Mouse (Mus musculus): ENCODE results near the gene Usp40. TPM values are rescaled to one million over a fixed set of nuclear protein-coding genes. Genes with fewer than 3 reads are reported as not detected.
A peak's percentile ranks its signal among the peaks of the same experiment; 100 is the strongest.

The Usp40 gene
- polyA plus RNA-seq, 1 experiment: 9.9 TPM

DNA sequence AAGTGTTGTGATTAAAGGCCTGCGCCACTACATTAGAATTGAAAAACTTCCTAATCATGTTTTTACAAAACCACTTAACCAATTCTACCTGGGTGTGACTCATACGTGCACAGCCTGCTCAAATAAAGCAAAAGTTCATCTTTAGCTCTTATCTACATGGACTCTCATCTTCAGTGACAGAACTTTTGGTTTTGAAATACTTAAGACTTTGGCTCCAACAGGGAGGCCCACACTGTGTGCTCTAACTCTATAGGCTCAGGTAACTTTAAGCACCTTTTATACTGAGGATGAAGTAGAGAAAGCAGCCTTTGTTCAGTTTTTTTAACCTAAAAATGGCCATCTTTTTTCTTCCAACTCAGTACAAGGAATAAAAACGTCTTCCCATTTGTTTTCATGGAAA is 55.3 kb downstream of the Usp40 start:
- no peak for DNase-seq
- 76% methylated on average over 3 of the region's 3 CpGs for WGBS
- Histone ChIP-seq H3K4me1 (ENCODE audit: control insufficient read depth, insufficient read depth, low read length) (no peaks in the 10 kb centered on the region), H3K4me3 (replicated peaks; ENCODE audit: extremely low read depth, low read depth, low read length) (no peak overlapping the region)
- no peak for TF ChIP-seq POLR2A (IDR thresholded peaks at IDR 0.05; ENCODE audit: borderline replicate concordance, extremely low read depth, low read depth, low read length)
- no peak for TF ChIP-seq CTCF (IDR thresholded peaks at IDR 0.05; ENCODE audit: insufficient read depth, low read length)

DNA sequence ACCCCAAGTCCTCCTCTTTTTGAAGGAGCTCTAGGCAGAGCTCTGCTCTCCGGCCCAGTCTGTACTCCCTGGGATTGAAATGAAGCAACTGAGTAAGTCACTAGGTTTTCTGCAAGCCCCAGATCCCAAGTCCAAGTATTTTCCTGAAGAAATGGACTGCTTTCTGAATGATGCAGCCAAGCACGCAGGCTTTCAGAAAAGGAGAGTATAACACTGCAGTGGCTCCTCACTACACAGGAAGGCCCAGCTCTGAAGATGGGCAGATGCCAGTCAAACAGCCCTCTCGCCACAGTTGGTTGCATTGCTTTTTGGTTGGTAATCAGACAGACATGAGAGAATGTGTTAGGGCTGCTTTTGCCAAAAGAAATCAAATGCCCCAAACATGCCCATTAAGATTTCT is 56.7 kb downstream of the Usp40 start:
- WGBS: 90% methylated on average over 3 of the region's 3 CpGs
- TF ChIP-seq CTCF (IDR thresholded peaks at IDR 0.05; ENCODE audit: insufficient read depth, low read length) (no peak), POLR2A (IDR thresholded peaks at IDR 0.05; ENCODE audit: borderline replicate concordance, extremely low read depth, low read depth, low read length) (no peak)
- Histone ChIP-seq H3K4me3 (replicated peaks; ENCODE audit: extremely low read depth, low read depth, low read length) (no peak overlapping the region), H3K4me1 (ENCODE audit: control insufficient read depth, insufficient read depth, low read length) (no peaks in the 10 kb centered on the region)
- no peak for DNase-seq

DNA sequence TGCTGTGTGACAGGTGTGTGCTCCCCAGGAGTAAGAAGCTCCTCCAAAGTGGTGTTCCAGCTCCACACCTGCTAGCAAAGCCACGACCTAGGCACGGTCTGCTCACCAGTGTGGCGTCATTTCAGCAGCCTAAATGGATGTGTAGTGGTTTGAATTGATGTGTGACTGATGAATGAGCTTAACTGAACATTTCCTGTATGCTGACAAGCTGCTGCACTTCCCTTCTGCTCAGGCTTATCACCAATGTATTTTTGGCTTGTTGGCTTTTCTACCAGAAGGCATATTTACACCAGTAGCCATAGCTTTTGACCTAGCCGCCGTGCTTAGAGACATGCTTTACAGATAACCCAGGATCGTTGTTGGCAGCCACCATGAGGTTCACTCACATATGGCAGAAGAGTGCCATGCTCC is 60.7 kb downstream of the Usp40 start:
- no peak for TF ChIP-seq POLR2A (IDR thresholded peaks at IDR 0.05; ENCODE audit: borderline replicate concordance, extremely low read depth, low read depth, low read length)
- no peaks in the 10 kb centered on the region for H3K4me1 ChIP-seq (ENCODE audit: control insufficient read depth, insufficient read depth, low read length)
- no peak overlapping the region for H3K4me3 ChIP-seq (replicated peaks; ENCODE audit: extremely low read depth, low read depth, low read length)
- WGBS: 66% methylated on average over 6 of the region's 6 CpGs
- DNase-seq: no peak

DNA sequence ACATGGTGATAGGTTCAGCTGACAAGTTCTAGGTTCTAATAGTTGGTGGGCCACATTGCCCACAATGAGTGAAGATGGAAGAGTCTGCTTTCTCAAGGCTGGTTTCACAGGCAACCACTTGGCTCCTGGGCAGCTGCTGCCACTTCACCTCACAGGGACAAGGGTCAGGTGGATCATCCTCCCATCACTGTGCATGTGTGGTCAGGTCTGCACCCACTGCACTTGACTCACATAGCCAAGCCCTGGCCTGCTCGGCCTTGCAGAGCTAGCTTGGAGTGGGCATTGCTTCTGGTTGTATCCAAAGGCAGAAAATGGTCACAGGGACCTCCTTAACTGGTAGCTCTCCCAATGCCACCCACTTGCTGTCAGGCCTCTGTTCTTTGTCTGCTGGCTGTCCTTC is 66.6 kb downstream of the Usp40 start:
- no peak for DNase-seq
- WGBS: 80% methylated on average over 1 of the region's 1 CpGs
- no peak overlapping the region for H3K4me3 ChIP-seq (replicated peaks; ENCODE audit: extremely low read depth, low read depth, low read length)
- H3K4me1 ChIP-seq (ENCODE audit: control insufficient read depth, insufficient read depth, low read length): no peaks in the 10 kb centered on the region
- TF ChIP-seq POLR2A (IDR thresholded peaks at IDR 0.05; ENCODE audit: borderline replicate concordance, extremely low read depth, low read depth, low read length): no peak
- TF ChIP-seq CTCF (IDR thresholded peaks at IDR 0.05; ENCODE audit: insufficient read depth, low read length): no peak

DNA sequence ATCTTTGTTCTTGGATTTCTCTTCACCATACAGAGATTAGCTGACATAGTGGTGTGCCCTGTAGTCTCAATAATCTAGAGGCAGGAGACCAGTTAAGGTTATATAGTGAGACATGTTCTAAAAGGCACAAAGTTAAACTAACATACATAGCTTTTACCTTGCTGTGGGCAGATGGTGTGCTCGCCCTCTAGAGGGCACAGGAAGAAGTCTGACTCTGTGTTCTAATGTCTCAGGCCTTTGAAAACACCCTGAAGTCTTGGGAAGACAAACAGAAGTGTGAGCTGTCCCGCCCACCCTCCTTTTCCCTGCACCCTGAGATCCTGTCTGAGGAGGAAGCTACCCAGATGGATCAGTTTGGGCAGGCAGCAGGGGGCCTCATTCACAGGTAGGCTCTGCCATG is 71.8 kb downstream of the Usp40 start:
- H3K4me3 ChIP-seq (replicated peaks; ENCODE audit: extremely low read depth, low read depth, low read length): no peak overlapping the region
- WGBS: 40% methylated on average over 2 of the region's 2 CpGs
- TF ChIP-seq POLR2A (IDR thresholded peaks at IDR 0.05; ENCODE audit: borderline replicate concordance, extremely low read depth, low read depth, low read length) (no peak), CTCF (IDR thresholded peaks at IDR 0.05; ENCODE audit: insufficient read depth, low read length) (peak; percentile 37; the same call in 1 of the 2 replicates)
- DNase-seq: no peak
- H3K4me1 ChIP-seq (ENCODE audit: control insufficient read depth, insufficient read depth, low read length): no peaks in the 10 kb centered on the region

DNA sequence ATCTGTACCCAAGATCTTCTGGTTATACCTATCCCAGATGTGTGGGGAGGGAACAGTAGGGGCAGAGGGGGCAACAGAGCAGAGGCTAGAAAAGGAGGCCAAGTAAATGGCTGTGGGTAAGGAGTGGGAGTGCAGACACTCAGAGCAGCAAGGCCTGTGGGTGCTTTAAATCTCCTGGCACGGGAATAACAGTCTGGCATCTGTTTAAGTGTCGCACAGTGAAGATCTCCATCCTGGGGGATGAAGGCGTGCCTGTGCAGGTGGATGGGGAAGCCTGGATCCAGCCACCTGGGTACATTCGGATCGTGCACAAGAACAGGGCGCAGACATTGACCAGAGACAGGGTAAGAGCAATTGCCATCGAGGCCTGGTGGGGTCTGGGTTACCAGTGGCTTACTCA is 72.3 kb downstream of the Usp40 start:
- Histone ChIP-seq H3K4me3 (replicated peaks; ENCODE audit: extremely low read depth, low read depth, low read length) (no peak overlapping the region), H3K4me1 (ENCODE audit: control insufficient read depth, insufficient read depth, low read length) (no peaks in the 10 kb centered on the region)
- WGBS: 93% methylated on average over 7 of the region's 7 CpGs
- TF ChIP-seq POLR2A (IDR thresholded peaks at IDR 0.05; ENCODE audit: borderline replicate concordance, extremely low read depth, low read depth, low read length) (no peak), CTCF (IDR thresholded peaks at IDR 0.05; ENCODE audit: insufficient read depth, low read length) (no peak)
- DNase-seq: no peak

DNA sequence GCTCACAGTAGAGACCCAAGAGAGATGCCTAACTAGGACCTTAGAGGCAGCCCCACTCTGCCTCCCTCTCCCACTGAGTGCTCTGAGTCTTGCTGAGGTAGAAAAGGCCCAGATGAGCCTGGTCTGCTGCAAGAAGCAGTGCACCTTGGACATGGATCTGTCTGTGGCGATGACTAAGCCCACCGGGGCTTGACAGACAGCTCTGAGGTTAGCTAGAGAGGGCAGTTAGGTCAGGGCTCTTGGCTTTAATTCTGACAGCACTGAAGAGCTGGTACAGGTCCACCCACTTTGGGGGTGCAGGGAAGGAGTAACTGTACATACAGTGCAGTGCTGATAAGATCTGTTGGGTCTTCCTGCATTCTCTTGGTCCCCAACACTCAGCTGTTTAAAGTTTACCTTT is 72.8 kb downstream of the Usp40 start:
- TF ChIP-seq POLR2A (IDR thresholded peaks at IDR 0.05; ENCODE audit: borderline replicate concordance, extremely low read depth, low read depth, low read length): no peak
- no peak for TF ChIP-seq CTCF (IDR thresholded peaks at IDR 0.05; ENCODE audit: insufficient read depth, low read length)
- WGBS: 73% methylated on average over 2 of the region's 2 CpGs
- no peak overlapping the region for H3K4me3 ChIP-seq (replicated peaks; ENCODE audit: extremely low read depth, low read depth, low read length)
- DNase-seq: no peak
- H3K4me1 ChIP-seq (ENCODE audit: control insufficient read depth, insufficient read depth, low read length): no peaks in the 10 kb centered on the region

DNA sequence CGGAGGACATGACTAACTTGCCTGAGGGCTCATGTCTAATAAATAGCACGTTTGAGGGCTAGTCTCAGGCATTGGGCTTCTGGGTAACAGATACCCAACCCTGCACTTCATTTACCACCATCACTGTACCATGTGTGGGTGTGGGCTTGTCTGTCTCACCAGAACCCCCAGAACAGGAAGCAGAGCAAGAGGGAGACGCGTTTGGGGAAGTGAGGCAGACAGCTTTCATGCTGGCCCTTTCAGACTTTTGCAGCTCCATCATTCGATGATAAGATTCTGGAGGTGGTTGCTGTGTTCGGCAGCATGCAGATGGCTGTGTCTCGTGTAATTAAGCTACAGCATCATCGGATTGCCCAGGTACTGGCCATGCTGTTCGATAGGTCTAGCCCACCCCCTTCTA is 73.3 kb downstream of the Usp40 start:
- no peak for TF ChIP-seq CTCF (IDR thresholded peaks at IDR 0.05; ENCODE audit: insufficient read depth, low read length)
- TF ChIP-seq POLR2A (IDR thresholded peaks at IDR 0.05; ENCODE audit: borderline replicate concordance, extremely low read depth, low read depth, low read length): no peak
- Histone ChIP-seq H3K4me1 (ENCODE audit: control insufficient read depth, insufficient read depth, low read length) (no peaks in the 10 kb centered on the region), H3K4me3 (replicated peaks; ENCODE audit: extremely low read depth, low read depth, low read length) (no peak overlapping the region)
- WGBS: 86% methylated on average over 9 of the region's 9 CpGs
- DNase-seq: no peak

DNA sequence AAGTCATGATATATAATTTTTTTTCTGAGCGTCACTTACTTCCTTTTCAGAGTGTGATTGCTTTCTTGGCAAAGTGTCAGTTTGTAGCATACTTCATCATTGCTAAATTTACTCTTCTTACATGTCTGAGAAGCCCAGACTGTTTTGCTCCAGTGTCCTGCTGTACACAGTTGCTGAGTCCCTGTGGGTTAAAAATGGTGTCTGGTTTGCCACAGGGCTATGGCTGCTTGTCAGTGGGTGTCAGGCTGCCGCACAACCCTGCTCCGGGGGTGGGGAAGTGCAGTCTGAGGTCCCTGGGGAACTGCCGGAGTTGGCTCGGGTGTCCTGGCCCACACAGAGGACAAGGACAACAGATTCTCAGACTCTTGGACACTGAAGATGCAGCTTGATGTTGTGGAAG is 75.3 kb downstream of the Usp40 start:
- WGBS: 66% methylated on average over 5 of the region's 5 CpGs
- TF ChIP-seq CTCF (IDR thresholded peaks at IDR 0.05; ENCODE audit: insufficient read depth, low read length): no peak
- no peak for TF ChIP-seq POLR2A (IDR thresholded peaks at IDR 0.05; ENCODE audit: borderline replicate concordance, extremely low read depth, low read depth, low read length)
- H3K4me3 ChIP-seq (replicated peaks; ENCODE audit: extremely low read depth, low read depth, low read length): no peak overlapping the region
- H3K4me1 ChIP-seq (ENCODE audit: control insufficient read depth, insufficient read depth, low read length): no peaks in the 10 kb centered on the region
- DNase-seq: no peak

DNA sequence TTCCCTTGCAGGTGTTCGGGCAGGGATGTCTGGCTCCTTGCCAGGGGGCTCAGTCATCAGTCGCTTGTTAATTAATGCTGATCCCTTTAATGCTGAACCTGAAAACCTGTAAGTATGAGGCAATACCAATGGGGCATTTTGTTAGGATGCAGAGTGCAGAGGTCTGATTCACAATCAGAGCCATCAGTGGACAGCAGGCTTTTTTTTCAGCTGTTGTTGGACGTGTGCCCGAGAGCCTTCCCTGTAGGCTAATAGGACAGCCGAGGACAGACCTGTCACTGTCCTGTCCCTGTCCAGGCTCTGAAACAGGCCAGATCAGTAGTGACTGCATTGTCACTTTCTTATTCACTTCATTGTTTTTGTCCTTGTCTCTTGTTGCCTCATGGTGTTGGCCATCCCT is 78.6 kb downstream of the Usp40 start:
- H3K4me3 ChIP-seq (replicated peaks; ENCODE audit: extremely low read depth, low read depth, low read length): no peak overlapping the region
- TF ChIP-seq POLR2A (IDR thresholded peaks at IDR 0.05; ENCODE audit: borderline replicate concordance, extremely low read depth, low read depth, low read length) (no peak), CTCF (IDR thresholded peaks at IDR 0.05; ENCODE audit: insufficient read depth, low read length) (no peak)
- WGBS: 66% methylated on average over 5 of the region's 5 CpGs
- no peaks in the 10 kb centered on the region for H3K4me1 ChIP-seq (ENCODE audit: control insufficient read depth, insufficient read depth, low read length)
- no peak for DNase-seq

DNA sequence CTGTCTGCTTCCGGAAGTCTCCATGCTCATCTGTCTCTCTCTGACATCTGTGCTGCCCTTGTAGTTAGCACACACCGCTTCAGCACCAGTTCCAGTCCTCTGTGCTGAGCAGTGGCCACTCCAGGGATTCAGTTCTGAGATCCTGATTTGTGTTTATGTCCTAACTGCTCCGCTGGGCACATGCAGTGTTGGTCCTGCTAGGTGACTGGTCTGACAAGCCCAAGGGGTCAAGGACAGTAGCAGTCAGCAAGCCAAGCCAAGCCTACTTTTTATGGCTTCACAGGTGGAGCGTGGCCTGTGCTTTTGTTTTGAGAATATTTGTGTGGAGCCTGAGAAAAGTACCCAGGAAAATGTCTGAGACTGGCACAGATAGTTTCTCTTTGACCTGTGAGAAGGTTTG is 83.5 kb downstream of the Usp40 start:
- 0 out of 2 replicates have a peak, but pooled peaks cover 2% of the 10 kb centered on the region for H3K4me1 ChIP-seq (ENCODE audit: control insufficient read depth, insufficient read depth, low read length)

More for the DNA sequence above, 83.5 kb downstream of the Usp40 start:
- TF ChIP-seq CTCF (IDR thresholded peaks at IDR 0.05; ENCODE audit: insufficient read depth, low read length) (no peak), POLR2A (IDR thresholded peaks at IDR 0.05; ENCODE audit: borderline replicate concordance, extremely low read depth, low read depth, low read length) (no peak)
- WGBS: 87% methylated on average over 4 of the region's 4 CpGs
- no peak for DNase-seq
- no peak overlapping the region for H3K4me3 ChIP-seq (replicated peaks; ENCODE audit: extremely low read depth, low read depth, low read length)
